Mouse (Mus musculus): ENCODE data around the gene Tdrd5. TPM values are rescaled to one million over a fixed set of nuclear protein-coding genes. Genes with fewer than 3 reads are reported as not detected.

Tdrd5 gene
- polyA plus RNA-seq, 1 experiment from 2014 or later, result not detected

DNA sequence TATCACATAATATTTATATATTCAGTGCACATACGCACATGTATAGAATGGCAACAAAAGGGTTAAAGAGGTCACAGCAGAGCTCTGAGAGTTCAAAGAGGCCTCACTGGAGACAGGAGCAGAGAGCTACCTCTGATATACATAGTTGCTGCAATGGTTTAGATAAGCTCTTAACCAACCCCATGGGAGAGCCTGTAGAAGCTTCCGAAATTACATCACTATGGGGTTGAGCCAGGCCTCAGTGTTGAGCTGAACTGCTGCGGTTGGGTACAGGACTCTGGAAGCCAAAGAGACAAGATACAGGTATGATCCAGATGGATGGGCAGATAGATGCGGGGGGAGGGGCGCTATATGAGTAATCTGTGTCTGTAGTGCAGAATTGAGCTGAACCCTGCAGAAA is 90.5 kb downstream of the Tdrd5 start:
- Histone ChIP-seq H3K4me1 (peaks cover 7% of the 10 kb centered on the region; the same call in 1 of the 2 replicates), H3K4me3 (no peak overlapping the region), H3K27ac (no peak overlapping the region), H3K36me3 (no peaks in the 10 kb centered on the region), H3K9me3 (replicated peaks) (no peaks in the 10 kb centered on the region), H3K27me3 (ENCODE audit: low read depth, poor library complexity, severe bottlenecking) (0 out of 2 replicates have a peak, but pooled peaks cover 4% of the 10 kb centered on the region)
- 86% methylated on average over 5 of the region's 5 CpGs for WGBS
- DNase-seq (ENCODE audit: low spot score), result no peak

DNA sequence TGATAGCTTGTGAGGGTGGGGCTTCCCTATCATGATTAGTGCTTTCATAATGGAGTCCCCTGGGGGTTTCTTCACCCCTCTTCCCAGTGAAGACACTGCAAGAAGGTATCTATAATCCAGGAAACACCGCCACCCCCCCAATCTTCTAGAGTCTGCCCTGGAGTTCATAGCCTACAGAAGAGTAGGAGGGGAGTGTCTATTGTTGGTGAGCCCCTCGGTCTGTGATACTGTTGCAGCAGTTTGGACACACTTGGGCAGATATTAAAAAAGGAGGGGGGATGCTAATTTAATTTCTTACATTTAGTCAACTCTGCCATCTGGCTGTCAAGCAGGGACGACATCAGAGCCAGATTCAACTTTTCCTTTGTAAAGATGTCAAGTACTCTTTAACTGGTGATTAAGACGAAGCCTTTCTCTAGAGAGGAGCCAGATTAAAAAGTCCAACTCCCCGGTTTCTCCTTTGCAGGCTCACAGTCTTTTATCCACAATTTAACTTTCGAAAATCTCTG is 91.6 kb downstream of the Tdrd5 start:
- 73% methylated on average over 6 of the region's 6 CpGs for WGBS
- Histone ChIP-seq H3K36me3 (no peaks in the 10 kb centered on the region), H3K9me3 (replicated peaks) (no peaks in the 10 kb centered on the region), H3K27me3 (ENCODE audit: low read depth, poor library complexity, severe bottlenecking) (peaks cover 12% of the 10 kb centered on the region), H3K27ac (no peak overlapping the region), H3K4me1 (no peaks in the 10 kb centered on the region), H3K4me3 (no peak overlapping the region)
- DNase-seq (ENCODE audit: low spot score), result no peak

Other genes starting within 250 kb of the Tdrd5 start
- 0.33 and 0.34 TPM in 2 replicates for gene Fam163a, start 98.6 kb downstream of the Tdrd5 start, polyA plus RNA-seq (2016; fragmentation: Nextera tagmentation; extraction: Ambion mirVana)
- not detected in 2 replicates for gene Nphs2, start 7.1 kb upstream of the Tdrd5 start, polyA plus RNA-seq (2016; fragmentation: Nextera tagmentation; extraction: Ambion mirVana)
- gene Gm2000, start 62.4 kb upstream of the Tdrd5 start, polyA plus RNA-seq (2016; fragmentation: Nextera tagmentation; extraction: Ambion mirVana), result 841 and 1,010 TPM in 2 replicates
- gene Axdnd1, start 117.5 kb upstream of the Tdrd5 start, polyA plus RNA-seq (2016; fragmentation: Nextera tagmentation; extraction: Ambion mirVana), result 0.05 and 0.14 TPM in 2 replicates
- 26.0 and 26.2 TPM in 2 replicates for gene Soat1, start 170.7 kb upstream of the Tdrd5 start, polyA plus RNA-seq (2016; fragmentation: Nextera tagmentation; extraction: Ambion mirVana)
- 0.24 and 0.28 TPM in 2 replicates for gene Gm10031, start 220.3 kb upstream of the Tdrd5 start, polyA plus RNA-seq (2016; fragmentation: Nextera tagmentation; extraction: Ambion mirVana)